Mouse (Mus musculus): ENCODE data around the gene Uqcr10. TPM values are rescaled to one million over a fixed set of nuclear protein-coding genes. Genes with fewer than 3 reads are reported as not detected.

Uqcr10 gene
- polyA plus RNA-seq, 1 experiment from 2014 or later = 971 TPM

DNA sequence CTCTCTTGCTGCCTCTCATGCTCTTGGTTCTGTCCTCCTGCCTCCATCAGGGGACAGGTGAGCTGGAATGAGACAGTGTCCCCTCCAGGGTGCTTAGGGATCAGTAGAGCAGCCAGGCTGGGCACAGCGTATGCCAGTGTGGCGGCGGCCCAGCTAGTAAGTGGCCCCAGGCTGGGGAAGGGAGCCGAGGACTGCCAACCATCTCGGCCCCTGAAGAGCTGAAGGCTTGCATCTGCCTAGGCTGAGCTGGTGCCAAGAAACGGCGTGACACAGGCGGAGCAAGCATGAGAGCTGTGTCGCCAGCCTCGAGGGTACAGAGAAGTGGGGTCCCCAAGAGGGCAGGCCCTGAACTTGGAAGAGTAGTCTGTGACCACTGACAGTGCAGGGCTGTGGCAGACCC, 33.5 kb upstream of the Uqcr10 start:
- no peak for ATAC-seq (ENCODE audit: insufficient read depth, low FRiP score)
- H3K27me3 ChIP-seq (ENCODE audit: control insufficient read depth, insufficient read depth, low read length) = peaks cover 2% of the 10 kb centered on the region; the same call in 1 of the 2 replicates
- 79% methylated on average over 10 of the region's 10 CpGs for WGBS
- no peaks in the 10 kb centered on the region for H3K4me1 ChIP-seq (ENCODE audit: control insufficient read depth, insufficient read depth, low read length)
- H3K27ac ChIP-seq (ENCODE audit: low read length) = no peak overlapping the region
- H3K4me3 ChIP-seq (replicated peaks; ENCODE audit: low read length) = no peak overlapping the region
- H3K9me3 ChIP-seq (replicated peaks; ENCODE audit: control insufficient read depth, low read length) = no peaks in the 10 kb centered on the region
- H3K36me3 ChIP-seq (ENCODE audit: control insufficient read depth, insufficient read depth, low read length) = no peaks in the 10 kb centered on the region
- no peak overlapping the region for H3K9ac ChIP-seq (ENCODE audit: low read length)
- H3K4me2 ChIP-seq (ENCODE audit: low read depth, low read length) = no peak overlapping the region

DNA sequence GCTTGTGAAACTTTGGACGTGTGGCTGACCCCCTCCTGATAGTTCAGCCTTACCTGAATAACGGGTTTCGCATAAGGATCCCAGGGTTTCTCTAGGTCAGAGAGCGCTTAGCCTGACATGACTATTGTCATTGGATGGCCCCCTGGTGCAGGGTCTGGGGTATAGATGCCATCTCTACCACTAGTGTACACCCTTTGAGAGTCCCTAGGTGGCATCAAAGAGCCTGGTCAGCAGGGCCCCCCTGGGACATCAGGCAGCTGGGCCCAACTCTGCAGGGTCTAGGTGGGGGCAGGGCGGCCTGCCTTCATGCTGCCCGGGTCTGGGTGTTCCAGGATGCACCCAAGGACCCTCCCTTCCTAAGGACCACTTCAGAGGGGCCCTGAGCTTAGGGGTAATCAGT, 32.2 kb upstream of the Uqcr10 start:
- Histone ChIP-seq H3K27ac (ENCODE audit: low read length) (no peak overlapping the region), H3K36me3 (ENCODE audit: control insufficient read depth, insufficient read depth, low read length) (no peaks in the 10 kb centered on the region), H3K4me2 (ENCODE audit: low read depth, low read length) (no peak overlapping the region), H3K4me1 (ENCODE audit: control insufficient read depth, insufficient read depth, low read length) (no peaks in the 10 kb centered on the region), H3K4me3 (replicated peaks; ENCODE audit: low read length) (no peak overlapping the region), H3K27me3 (ENCODE audit: control insufficient read depth, insufficient read depth, low read length) (no peaks in the 10 kb centered on the region), H3K9me3 (replicated peaks; ENCODE audit: control insufficient read depth, low read length) (no peaks in the 10 kb centered on the region), H3K9ac (ENCODE audit: low read length) (no peak overlapping the region)
- 60% methylated on average over 6 of the region's 6 CpGs for WGBS
- no peak for ATAC-seq (ENCODE audit: insufficient read depth, low FRiP score)

DNA sequence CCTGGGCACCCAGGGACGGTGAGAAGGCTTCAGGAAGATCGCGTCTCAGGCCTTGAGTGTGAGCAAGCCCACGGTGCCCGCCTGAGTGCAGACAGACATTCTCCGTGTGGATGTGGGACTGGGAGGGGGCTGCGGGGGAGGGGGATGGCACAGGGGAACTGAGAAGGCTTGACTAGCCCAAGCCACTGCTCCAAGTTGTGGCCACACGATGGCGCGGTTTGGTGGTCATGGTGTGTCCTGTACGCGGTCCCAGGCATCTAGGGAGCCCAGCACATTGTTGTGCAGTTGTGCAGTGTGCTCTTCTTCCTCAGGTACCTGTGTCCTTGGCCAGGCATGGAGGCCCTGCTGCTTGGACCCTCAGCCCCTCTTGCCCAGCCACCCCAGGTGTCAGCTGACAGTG, 30.0 kb upstream of the Uqcr10 start:
- H3K9ac ChIP-seq (ENCODE audit: low read length) = no peak overlapping the region
- no peak overlapping the region for H3K27ac ChIP-seq (ENCODE audit: low read length)
- H3K36me3 ChIP-seq (ENCODE audit: control insufficient read depth, insufficient read depth, low read length) = no peaks in the 10 kb centered on the region
- no peaks in the 10 kb centered on the region for H3K9me3 ChIP-seq (replicated peaks; ENCODE audit: control insufficient read depth, low read length)
- H3K4me3 ChIP-seq (replicated peaks; ENCODE audit: low read length) = no peak overlapping the region
- no peaks in the 10 kb centered on the region for H3K27me3 ChIP-seq (ENCODE audit: control insufficient read depth, insufficient read depth, low read length)
- peaks cover 9% of the 10 kb centered on the region; the same call in 1 of the 2 replicates for H3K4me1 ChIP-seq (ENCODE audit: control insufficient read depth, insufficient read depth, low read length)
- H3K4me2 ChIP-seq (ENCODE audit: low read depth, low read length) = no peak overlapping the region
- ATAC-seq (ENCODE audit: insufficient read depth, low FRiP score) = no peak
- 40% methylated on average over 12 of the region's 12 CpGs for WGBS

DNA sequence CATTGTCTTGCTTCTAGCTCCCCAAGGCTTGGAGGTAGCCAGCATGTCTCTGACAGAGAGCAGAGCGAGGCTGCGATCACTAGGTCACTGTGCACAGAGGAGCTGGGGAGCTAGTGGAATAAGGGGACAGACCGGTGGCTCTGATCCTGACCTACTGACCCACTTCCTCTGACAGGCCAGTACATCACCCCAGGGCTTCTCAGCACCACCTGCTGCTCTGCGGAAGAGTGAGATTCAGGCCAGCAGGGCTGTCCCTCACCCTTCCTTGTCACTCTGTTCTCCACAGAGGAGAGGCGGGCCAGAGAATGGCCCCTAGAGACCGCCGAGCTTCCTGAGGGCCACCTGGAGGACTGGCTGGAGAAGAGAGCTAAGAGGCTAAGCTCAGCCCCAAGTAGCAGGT, 27.6 kb upstream of the Uqcr10 start:
- WGBS = 68% methylated on average over 7 of the region's 7 CpGs
- Histone ChIP-seq H3K9ac (ENCODE audit: low read length) (no peak overlapping the region), H3K27me3 (ENCODE audit: control insufficient read depth, insufficient read depth, low read length) (no peaks in the 10 kb centered on the region), H3K27ac (ENCODE audit: low read length) (no peak overlapping the region), H3K4me2 (ENCODE audit: low read depth, low read length) (no peak overlapping the region), H3K4me1 (ENCODE audit: control insufficient read depth, insufficient read depth, low read length) (peaks cover 9% of the 10 kb centered on the region; the same call in 1 of the 2 replicates), H3K4me3 (replicated peaks; ENCODE audit: low read length) (no peak overlapping the region), H3K9me3 (replicated peaks; ENCODE audit: control insufficient read depth, low read length) (no peaks in the 10 kb centered on the region), H3K36me3 (ENCODE audit: control insufficient read depth, insufficient read depth, low read length) (no peaks in the 10 kb centered on the region)
- no peak for ATAC-seq (ENCODE audit: insufficient read depth, low FRiP score)

DNA sequence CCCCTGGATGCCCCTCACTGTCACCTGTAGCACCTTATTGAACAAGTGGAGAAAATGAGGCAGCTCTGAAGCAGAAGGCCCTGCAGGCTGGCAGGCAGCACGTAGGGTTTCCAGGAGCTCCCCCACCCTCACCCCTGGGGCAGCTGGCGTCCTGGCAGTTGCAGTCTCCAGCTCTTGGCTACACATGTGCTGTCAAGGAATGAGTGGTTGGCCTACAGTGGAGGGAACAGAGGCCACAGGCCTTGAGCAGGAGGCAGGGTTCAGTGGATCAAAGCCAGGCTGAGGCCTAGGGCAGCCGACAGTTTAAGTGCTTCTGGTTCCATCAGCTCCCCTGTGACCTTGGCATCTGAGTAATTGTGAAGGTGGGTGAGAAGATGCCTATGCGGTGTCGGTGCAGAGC, 26.8 kb upstream of the Uqcr10 start:
- Histone ChIP-seq H3K36me3 (ENCODE audit: control insufficient read depth, insufficient read depth, low read length) (no peaks in the 10 kb centered on the region), H3K27ac (ENCODE audit: low read length) (no peak overlapping the region; the same call in 1 of the 2 replicates), H3K4me1 (ENCODE audit: control insufficient read depth, insufficient read depth, low read length) (peaks cover 9% of the 10 kb centered on the region; the same call in 1 of the 2 replicates), H3K9ac (ENCODE audit: low read length) (no peak overlapping the region), H3K4me2 (ENCODE audit: low read depth, low read length) (no peak overlapping the region), H3K9me3 (replicated peaks; ENCODE audit: control insufficient read depth, low read length) (no peaks in the 10 kb centered on the region), H3K4me3 (replicated peaks; ENCODE audit: low read length) (no peak overlapping the region), H3K27me3 (ENCODE audit: control insufficient read depth, insufficient read depth, low read length) (no peaks in the 10 kb centered on the region)
- no peak for ATAC-seq (ENCODE audit: insufficient read depth, low FRiP score)
- WGBS = 69% methylated on average over 5 of the region's 5 CpGs

DNA sequence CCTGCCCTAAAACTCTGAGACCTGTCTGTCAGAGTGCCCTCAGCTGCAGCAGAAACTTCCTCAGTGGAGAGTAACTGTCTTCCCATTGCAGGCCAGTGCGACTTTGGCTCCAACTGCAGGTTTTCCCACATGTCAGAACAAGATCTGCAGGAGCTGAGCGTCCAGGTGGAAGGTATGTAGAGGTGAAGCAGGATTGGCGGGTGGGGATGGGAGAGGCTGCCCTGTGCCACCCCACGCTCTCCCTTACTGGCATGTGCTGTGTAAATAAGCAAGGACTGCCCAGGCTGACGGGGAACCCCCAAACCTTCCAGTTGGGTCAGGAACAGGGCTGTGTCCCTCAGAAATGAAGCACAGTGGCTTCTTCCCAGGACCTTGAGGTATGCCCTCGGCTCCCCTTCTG, 26.0 kb upstream of the Uqcr10 start:
- no peaks in the 10 kb centered on the region for H3K9me3 ChIP-seq (replicated peaks; ENCODE audit: control insufficient read depth, low read length)
- no peaks in the 10 kb centered on the region for H3K36me3 ChIP-seq (ENCODE audit: control insufficient read depth, insufficient read depth, low read length)
- no peak overlapping the region for H3K4me3 ChIP-seq (replicated peaks; ENCODE audit: low read length)
- peaks cover 9% of the 10 kb centered on the region; the same call in 1 of the 2 replicates for H3K4me1 ChIP-seq (ENCODE audit: control insufficient read depth, insufficient read depth, low read length)
- peak overlapping the region; percentile 11; the same call in 1 of the 2 replicates for H3K4me2 ChIP-seq (ENCODE audit: low read depth, low read length)
- H3K27me3 ChIP-seq (ENCODE audit: control insufficient read depth, insufficient read depth, low read length) = no peaks in the 10 kb centered on the region
- H3K27ac ChIP-seq (ENCODE audit: low read length) = peak overlapping the region; percentile 80
- ATAC-seq (ENCODE audit: insufficient read depth, low FRiP score) = peak; percentile 83
- peak overlapping the region; percentile 2; the same call in 1 of the 2 replicates for H3K9ac ChIP-seq (ENCODE audit: low read length)
- WGBS = 50% methylated on average over 6 of the region's 6 CpGs

DNA sequence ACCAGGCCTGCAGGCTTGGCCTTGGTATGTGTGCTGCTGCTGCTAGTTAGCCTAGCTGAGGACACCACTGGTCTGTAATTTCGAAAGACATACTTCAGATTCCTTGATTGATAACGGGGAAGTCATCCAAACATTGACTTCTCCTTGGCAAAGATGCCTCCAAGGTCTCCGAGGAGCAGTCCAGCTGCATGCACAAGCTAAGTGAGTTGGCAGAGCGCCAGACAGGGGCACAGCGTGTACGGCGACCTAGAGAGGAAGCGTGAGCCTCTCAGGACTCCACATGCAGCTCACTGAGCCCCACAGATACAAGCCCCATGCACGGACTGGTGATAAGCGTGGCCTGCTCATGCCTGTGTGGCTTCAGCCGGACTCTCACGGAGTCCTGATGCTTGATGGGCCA, 25.5 kb upstream of the Uqcr10 start:
- Histone ChIP-seq H3K4me1 (ENCODE audit: control insufficient read depth, insufficient read depth, low read length) (peaks cover 9% of the 10 kb centered on the region; the same call in 1 of the 2 replicates), H3K4me2 (ENCODE audit: low read depth, low read length) (peak overlapping the region; percentile 11; the same call in 1 of the 2 replicates), H3K4me3 (replicated peaks; ENCODE audit: low read length) (no peak overlapping the region), H3K9ac (ENCODE audit: low read length) (peak overlapping the region; percentile 2; the same call in 1 of the 2 replicates), H3K27me3 (ENCODE audit: control insufficient read depth, insufficient read depth, low read length) (no peaks in the 10 kb centered on the region), H3K36me3 (ENCODE audit: control insufficient read depth, insufficient read depth, low read length) (no peaks in the 10 kb centered on the region), H3K9me3 (replicated peaks; ENCODE audit: control insufficient read depth, low read length) (no peaks in the 10 kb centered on the region), H3K27ac (ENCODE audit: low read length) (peak overlapping the region; percentile 80)
- ATAC-seq (ENCODE audit: insufficient read depth, low FRiP score) = 0 out of 2 replicates have a peak, but pooled peaks have one; percentile 23
- 37% methylated on average over 12 of the region's 12 CpGs for WGBS

DNA sequence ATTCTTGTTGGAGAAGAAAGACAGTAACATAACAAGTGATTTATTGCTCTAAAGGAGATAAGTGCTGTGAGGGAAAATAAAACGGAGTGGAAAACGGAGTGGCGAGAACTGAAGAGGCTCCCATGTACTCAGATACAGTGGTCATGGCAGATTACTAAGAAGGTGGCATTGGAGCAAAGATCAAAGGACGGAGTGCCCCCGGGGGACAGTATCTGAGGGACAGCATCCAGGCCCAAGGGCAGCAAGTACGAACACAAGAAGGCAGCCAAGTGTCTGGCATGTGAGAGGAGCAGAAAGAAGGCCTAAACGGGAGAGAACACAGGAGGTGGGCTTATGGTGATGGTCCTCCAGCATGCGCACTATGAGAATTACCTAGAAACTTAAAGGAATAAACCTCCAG, 17.6 kb upstream of the Uqcr10 start:
- WGBS = 77% methylated on average over 8 of the region's 8 CpGs
- Histone ChIP-seq H3K4me1 (ENCODE audit: control insufficient read depth, insufficient read depth, low read length) (no peaks in the 10 kb centered on the region; the same call in 1 of the 2 replicates), H3K27me3 (ENCODE audit: control insufficient read depth, insufficient read depth, low read length) (no peaks in the 10 kb centered on the region), H3K36me3 (ENCODE audit: control insufficient read depth, insufficient read depth, low read length) (no peaks in the 10 kb centered on the region), H3K27ac (ENCODE audit: low read length) (no peak overlapping the region), H3K4me2 (ENCODE audit: low read depth, low read length) (no peak overlapping the region), H3K9ac (ENCODE audit: low read length) (no peak overlapping the region), H3K9me3 (replicated peaks; ENCODE audit: control insufficient read depth, low read length) (no peaks in the 10 kb centered on the region), H3K4me3 (replicated peaks; ENCODE audit: low read length) (no peak overlapping the region)
- ATAC-seq (ENCODE audit: insufficient read depth, low FRiP score) = no peak

DNA sequence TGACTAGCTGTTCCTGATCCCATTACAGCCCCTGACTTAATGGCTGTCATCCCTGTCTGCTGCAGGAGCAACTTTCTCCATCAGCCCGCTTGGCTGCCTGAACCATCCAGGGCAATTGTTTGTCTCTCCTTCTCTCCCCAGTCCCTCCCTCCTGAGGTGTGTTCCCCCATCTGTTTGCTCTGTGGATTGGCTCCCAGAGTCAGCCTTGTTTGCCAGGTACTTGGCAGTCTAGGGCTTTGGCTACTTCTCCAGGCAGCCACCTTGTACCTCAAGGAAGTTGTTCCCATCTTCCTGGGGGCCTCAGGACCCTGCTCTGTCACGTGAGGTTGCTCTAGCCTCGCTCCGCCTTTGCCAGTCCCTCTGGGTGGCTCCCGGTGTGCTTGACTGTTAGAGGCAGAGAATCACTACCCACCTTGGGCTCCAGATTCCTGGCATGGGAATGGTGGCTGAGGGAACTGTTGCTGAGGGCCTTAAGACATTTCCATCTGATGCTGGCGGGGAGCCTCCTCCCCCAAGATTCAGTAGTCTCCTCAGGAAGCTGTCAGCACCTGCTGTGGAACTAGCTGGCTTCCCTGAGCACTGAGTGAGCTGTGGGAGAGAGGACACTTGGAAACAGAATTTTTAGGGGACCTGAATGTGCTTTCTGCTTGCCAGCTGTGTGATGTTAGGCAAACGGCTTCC, 16.9 kb upstream of the Uqcr10 start:
- Histone ChIP-seq H3K4me2 (ENCODE audit: low read depth, low read length) (no peak overlapping the region), H3K9ac (ENCODE audit: low read length) (no peak overlapping the region), H3K27ac (ENCODE audit: low read length) (no peak overlapping the region), H3K36me3 (ENCODE audit: control insufficient read depth, insufficient read depth, low read length) (no peaks in the 10 kb centered on the region), H3K27me3 (ENCODE audit: control insufficient read depth, insufficient read depth, low read length) (no peaks in the 10 kb centered on the region), H3K4me3 (replicated peaks; ENCODE audit: low read length) (no peak overlapping the region), H3K4me1 (ENCODE audit: control insufficient read depth, insufficient read depth, low read length) (no peaks in the 10 kb centered on the region; the same call in 1 of the 2 replicates), H3K9me3 (replicated peaks; ENCODE audit: control insufficient read depth, low read length) (no peaks in the 10 kb centered on the region)
- ATAC-seq (ENCODE audit: insufficient read depth, low FRiP score) = no peak
- WGBS = 35% methylated on average over 7 of the region's 7 CpGs
